Mouse (Mus musculus): ENCODE results near the gene Sirpa.

The Sirpa gene

DNA sequence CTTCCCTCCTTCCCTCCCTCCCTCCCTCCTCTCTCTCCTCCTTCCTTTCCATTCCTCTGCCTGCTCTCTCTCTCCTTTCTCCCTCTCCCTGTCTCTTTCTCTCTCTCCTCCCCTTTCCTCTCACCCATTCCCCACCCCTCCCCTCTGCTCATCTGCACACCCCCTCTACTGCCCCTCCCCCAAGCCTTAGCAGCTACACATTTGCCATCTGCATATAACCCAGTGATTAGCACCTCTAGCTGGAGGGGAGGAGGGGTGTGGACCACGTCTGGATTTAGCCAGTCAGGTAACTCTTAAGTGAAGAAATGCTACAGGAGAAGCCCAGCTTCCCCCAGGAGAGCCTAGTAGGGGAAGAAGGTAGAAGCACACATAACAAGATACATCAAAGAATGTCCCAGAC, 7.7 kb upstream of the Sirpa start:
- DNase-seq (ENCODE audit: low read depth): no peak

DNA sequence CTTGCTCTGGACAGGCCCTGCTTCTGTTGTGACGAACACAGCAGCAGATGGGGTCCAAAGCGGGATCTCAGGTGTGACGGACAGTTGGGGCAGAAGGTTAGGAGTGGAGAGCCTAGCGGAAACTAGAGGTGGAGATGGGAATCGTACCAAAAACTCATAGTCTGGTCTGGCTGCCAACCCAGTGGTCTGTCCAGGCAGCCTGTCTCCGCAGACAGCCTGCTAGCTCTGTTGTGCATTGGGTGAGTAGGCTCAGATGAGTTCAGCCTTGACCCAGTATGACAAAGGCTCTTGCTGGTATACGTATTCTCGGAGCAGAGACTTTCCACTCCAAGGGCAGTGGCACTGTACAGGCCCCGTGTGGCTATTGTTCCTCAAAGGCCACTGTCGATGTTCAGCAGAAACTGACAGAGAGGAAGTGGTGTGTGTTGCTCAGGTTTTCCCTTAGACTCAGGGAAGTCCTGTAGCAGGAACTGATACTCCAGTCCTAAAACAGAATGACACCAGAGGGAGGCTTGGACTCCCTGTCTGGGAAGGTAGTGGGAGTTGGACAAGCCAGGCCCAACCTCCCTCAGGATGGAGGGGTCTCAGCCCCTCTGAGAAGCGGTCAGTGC, 6.6 kb upstream of the Sirpa start:
- no peak for DNase-seq (ENCODE audit: low read depth)

DNA sequence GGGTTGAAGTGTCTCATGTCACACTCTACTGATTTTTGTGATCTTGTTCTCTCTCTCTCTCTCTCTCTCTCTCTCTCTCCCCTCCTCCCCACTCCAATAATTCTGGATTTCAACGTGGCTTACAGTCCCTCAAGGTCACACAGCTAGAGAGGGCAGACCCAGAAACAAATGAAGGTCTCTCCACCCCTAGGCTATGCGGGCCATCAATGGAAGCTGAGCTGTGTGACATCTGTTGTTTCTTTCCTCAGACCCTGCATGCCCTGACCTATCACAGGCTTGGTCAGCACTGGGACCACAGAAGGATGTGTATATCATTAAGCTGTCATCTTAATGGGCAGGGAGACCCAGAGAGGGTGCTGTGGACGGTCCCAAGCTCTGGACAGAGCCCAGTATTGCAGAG, 5.4 kb upstream of the Sirpa start:
- no peak for DNase-seq (ENCODE audit: low read depth)

DNA sequence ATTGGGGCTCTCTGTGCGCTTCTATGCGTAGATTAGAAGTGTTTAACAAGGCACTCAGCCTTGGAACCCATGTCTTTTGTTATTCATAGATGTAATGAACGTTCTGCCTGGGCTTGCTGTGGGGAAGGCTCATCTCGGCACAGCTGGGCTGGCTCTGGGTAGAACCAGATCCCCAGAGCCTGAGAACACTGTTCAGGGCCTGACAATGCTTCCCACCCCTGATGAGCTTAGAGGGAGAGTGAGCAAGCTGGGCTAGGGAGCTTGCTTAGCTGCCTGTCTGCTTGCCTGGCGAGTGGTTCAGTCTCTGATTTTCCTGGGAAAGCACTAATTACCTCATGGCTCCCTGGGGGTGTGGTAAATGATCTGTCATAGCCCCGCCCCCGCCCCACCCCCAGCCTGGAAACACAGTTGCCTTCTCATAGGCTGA, 4.8 kb upstream of the Sirpa start:
- no peak for DNase-seq (ENCODE audit: low read depth)

DNA sequence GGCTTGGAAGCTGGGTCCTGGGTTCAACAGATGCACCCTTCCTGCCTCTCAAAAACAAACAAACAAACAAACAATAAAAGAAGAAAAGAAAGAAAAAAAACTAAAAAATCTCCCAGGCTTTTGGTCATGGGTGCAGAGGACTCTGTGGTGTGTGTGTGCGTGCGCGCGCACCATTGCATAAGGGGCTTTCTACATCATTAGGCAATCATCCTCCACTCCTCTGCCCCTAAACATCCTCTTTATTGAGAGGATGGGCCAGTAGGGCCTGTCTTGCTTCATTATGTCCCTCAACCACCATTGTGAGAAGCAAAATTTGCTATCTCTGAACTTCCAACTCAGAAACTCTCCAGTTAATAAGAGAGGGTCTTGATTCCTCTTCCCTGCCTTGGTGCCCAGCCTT, 738 bp upstream of the Sirpa start:
- no peak for DNase-seq (ENCODE audit: low read depth)

DNA sequence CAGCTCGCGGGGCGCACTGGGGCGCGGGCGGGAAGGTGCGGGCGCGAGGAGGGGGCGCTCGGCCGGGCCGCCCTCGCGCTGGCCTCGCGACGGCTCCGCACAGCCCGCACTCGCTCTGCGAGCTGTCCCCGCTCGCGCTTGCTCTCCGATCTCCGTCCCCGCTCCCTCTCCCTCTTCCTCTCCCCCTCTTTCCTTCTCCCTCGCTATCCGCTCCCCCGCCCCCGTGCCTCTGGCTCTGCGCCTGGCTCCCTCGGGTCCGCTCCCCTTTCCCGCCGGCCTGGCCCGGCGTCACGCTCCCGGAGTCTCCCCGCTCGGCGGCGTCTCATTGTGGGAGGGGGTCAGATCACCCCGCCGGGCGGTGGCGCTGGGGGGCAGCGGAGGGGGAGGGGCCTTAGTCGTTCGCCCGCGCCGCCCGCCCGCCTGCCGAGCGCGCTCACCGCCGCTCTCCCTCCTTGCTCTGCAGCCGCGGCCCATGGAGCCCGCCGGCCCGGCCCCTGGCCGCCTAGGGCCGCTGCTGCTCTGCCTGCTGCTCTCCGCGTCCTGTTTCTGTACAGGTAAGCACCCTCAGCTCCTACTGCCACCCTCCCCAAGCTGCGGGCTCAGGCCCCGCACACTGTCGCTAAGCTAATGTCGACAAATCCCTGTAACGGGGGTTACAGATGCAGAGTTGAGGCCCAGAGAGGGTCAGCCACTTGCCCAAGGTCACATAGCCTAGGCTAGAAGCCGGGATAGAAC, 673 bp downstream of the Sirpa start:
- no peak for DNase-seq (ENCODE audit: low read depth)

DNA sequence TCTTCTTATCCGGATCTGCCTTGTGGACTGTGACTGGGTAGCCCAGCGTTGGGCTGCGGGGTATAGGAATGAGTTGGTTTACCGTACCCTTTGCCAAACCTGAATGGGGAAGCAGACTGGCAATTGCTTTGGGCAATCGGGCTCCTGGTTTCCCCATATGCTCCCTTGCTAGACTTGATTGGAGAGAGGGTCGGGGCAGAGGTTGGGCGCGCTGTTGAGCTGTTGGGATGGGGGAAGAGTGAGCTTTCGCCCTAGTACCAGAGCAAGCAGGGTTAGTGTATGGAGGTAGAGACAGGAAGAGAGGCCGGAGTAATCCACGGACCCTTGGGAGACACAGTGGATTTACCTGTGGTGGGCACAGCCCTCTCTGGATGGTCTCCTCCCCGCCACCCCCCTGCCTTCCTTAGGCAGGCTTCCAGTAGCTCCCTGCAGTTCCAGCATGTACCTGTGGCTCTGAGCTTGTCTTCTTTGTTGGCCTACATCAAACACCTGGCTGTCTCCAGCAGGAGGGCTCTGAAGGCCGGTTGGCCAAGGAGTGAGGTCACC, 1.3 kb downstream of the Sirpa start:
- no peak for DNase-seq (ENCODE audit: low read depth)

DNA sequence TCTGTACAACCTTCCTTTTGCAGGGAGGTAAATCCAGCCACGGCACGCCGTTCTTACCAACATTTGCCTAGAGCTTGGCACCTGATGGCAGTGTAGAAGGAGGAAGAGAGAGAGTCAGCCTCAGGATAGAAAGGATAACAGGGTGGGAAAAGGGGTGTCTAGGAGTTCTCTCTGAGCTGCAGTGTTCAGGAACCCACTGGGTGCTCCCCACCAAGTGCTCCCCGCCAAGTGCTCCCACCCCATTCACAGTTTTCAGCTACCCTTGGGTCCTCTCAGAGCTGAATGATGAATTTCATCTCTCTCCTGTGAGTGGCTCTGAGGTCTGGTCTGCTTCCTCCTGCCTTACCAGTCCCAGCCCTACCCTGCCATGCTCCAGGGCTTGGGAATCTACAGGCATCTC, 1.9 kb downstream of the Sirpa start:
- no peak for DNase-seq (ENCODE audit: low read depth)

DNA sequence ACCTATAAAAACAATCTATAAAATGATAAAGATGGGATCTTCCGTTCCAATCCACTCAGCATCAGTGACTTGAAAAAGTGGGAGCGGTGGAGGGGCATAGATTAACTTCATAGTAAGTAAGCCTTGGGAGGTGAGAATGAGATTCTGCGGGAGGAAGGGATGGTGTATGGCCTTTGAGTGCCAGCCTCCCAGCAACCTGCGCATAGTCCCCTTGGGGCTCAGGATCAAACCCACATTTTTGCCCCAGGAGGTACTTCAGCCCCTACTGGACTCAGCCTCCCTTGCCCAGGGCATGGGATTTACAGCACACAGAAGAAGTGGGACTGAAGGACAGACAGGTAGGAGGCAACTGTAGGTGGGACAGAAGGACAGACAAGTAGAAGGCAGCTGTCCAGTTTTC, 2.6 kb downstream of the Sirpa start:
- no peak for DNase-seq (ENCODE audit: low read depth)

DNA sequence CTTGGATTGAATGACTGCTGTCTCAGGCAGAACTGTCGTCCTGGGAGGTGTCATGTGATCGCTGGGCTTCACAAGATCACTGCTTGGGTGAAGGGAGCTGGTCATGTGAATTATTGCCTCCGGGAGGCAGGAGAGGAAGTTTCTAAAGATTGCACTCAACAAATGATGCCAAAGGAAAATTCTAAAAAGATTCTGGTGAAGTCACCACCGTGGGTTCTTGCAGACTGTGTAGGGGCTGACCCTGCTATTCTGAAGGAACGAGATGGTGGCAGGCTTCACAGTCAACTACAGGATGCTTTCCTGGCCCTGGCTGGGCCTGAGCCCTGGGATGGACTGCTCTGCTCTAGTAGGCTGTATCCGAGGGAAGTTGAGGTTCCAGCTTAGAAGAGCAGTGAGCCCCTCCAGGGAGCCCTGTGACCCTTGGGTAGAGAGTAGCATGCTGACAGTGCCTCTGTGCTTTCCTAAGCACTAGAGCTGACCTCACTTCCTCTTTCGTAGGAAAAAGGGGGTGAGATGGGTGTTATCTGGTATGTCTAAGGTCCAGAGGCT, 3.1 kb downstream of the Sirpa start:
- DNase-seq (ENCODE audit: low read depth): peak; percentile 8

DNA sequence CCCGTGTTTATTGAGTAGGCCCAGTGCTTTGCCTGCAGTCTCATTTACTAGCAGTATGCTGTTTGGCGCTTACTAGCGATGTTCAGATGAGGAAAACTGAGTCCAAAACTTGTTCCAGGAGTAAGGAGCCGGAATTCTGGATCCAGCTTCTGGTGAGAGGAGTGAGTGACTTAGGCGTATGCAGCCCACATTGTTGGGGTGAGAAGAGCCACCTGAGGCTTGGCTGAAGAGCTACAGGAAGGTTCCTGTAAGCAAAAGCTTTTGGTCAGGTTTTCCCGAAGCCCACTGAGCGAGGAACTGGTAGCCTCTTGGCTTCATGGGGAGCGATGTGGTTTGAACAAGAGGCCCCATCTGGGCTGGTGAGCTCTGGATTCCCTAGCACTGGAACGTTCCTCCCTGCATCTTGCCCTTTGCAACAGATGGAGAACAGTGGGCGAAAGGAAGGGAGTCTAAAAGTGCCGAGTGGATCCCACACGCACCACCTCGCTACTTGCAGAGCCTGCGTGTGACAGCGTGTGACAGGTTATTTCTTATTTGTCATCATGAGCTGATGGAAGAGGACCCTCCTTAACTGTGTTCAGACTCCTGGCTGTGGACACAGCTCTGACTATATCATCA, 4.0 kb downstream of the Sirpa start:
- DNase-seq (ENCODE audit: low read depth): no peak

DNA sequence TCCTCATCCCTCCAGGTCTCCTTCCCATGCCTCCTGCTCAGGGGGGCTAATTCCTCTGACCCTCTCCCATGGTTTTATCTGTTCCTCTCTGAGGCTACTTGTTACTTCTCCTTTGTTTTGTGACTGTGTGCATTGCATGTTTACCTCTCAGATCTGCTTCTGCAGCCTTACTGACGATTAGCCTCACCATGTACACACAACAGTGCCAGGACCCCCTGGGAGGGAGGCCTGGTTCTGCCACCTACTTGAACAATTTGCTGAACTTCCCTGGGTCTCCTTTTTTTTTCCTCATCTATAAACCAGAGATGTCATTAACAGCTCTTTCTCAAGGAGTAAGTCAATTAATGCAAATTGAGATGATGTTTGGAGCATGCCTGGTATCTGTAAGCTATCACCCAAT, 4.9 kb downstream of the Sirpa start:
- DNase-seq (ENCODE audit: low read depth): no peak

DNA sequence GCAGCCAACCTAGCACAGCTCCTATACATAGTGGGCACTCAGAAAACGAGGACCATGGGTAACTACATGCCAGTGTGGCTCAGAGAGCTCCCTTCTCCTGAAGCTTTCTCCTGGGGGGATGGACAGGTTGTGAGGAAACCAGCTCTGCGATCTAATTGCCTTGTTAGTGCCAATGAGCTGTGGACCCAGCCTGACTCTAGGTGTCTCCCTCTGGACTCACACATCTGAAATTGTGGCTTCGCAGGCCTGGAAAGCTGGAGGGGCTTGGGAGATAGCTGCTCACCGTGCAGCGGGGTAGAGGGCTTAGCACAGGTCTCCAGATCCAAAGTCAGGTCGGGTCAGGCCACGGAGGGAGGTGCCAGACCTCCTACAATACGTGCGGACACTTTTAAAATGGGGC, 5.5 kb downstream of the Sirpa start:
- no peak for DNase-seq (ENCODE audit: low read depth)

DNA sequence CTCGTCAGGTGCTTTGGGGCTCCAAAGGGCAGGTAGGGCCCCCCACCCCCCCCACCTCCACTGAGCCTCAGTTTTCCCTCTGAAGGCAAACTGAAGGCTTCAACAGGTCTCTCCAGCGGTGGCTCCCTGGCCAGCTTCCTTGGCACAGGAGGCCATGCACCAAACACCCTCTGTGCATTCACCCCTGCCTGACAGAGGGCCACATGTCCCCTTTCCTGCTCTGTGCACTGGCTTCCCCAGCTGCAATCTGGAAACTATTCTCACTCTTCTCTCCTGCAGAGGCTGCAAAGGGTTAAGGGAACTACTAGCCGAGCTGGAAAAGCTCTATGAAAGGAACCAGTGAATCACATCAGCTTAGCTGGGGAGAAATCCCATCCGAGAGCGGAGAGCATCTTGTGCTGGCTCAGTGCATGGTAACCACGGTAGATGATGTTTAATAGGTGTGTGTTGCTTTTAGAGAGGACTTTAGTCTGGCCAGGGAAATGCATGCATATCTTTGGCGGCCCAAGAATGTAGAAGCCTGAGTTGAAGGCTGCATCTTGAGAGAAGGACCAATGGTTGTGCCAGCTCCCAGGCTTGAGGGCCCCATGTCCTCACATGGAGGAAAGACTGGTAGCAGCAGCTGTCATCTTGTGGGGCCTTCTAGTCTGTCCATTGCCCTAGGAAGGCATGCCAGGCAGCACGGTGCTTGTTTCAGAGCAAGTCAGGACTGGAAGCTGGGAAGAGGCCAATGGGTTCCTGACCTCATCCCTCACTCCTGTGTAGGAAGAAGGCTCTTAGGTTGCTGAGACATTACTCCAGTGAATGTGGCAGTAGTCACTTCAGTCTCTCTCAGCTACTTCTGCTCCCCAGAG, 6.8 kb downstream of the Sirpa start:
- no peak for DNase-seq (ENCODE audit: low read depth)

DNA sequence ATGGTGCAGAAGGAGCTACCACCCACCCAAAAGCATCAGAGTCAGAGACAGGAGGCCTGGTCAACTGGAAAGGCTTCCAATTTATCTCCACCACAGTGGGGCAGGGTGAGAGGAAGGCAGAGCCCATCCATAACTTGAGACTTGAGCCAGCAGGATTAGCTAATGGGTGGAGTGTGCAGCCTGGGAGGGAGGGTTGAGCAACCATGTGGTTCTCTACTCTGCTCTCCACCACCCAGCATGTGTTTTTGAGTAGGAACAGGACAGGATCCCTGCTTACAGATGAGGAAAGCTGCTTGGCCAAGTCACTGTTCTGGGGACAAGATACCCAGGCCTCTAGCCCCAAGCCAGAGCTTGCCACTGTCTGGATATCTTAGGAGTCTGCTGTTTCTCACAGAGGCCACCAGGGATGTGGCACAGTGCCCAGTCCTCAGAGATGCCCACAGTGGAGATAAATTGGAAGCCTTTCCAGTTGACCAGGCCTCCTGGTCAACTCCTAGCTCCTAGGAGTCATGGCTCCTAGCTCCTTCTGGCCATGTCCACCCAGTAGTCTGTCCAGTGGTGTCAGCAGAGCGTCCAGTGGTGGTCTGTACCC, 8.5 kb downstream of the Sirpa start:
- no peak for DNase-seq (ENCODE audit: low read depth)

DNA sequence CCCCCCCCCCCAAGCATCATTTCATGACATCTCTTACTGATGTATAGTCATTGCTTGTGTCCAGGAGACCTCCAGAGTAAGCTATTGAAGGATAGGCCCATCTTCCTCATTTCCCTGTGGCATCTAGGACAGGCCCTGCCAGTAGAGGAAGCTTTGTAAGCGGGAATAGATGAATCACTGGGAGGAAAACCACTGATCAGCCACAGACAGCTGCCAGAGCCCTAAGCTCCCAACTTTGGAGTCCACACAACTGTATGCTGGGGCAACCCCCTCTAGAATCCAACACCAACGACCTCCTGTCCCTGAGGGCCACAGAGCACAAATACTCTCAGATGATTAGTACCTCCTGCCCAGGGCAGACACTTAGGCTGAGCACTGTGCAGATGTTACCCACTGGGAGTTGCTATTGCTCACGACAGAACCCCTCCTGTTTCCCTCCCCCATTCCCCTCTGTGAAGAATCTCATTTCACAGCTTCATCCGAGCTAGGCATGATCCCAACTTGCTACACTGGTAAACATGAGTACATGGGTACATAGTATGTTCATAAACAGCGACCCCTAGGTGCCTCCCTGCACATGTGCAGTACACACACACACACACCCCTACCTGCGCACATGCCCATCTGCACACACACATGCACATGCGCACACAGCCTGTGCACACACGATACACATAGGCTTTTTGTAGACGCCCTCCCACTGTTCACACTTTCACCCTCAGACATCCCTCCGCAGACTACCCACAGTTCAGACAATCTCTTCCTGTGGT, 9.4 kb downstream of the Sirpa start:
- DNase-seq (ENCODE audit: low read depth): no peak

DNA sequence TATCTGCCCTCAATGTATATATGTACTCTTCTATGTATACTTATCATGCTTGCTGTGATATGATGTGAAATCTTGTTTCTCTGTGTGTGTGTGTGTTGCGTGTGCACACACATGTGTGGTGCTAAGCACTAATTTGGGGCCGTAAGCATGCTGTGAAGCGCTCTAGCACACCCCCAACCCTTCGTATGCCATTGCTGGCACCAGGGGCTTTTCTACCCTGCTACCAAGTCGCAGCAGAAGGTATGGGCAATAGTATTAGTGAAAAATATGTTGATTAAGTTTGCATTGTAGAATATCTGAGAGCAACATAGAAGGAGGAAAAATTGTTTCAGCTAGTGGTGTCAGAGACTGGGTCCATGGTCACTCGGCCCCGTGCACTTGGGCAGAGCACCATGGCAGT, 10.2 kb downstream of the Sirpa start:
- DNase-seq (ENCODE audit: low read depth): no peak

DNA sequence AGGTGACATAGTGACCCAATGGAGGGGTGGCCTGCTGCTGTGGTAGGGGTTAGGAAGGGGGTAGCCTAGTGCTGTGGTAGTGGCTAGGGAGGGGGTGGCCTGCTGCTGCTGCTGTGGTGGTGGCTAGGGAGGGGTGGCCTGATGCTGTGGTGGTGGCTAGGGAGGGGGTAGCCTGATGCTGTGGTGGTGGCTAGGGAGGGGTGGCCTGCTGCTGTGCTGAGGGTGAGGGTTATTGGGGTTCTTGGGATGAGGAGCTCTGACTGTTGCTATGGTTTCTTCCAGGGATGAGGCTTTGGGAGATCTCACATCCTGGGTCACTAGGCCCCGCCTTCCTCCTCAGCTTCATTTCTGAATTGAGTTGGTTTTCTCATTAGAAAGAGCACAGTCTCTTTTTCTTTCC, 10.9 kb downstream of the Sirpa start:
- DNase-seq (ENCODE audit: low read depth): no peak

DNA sequence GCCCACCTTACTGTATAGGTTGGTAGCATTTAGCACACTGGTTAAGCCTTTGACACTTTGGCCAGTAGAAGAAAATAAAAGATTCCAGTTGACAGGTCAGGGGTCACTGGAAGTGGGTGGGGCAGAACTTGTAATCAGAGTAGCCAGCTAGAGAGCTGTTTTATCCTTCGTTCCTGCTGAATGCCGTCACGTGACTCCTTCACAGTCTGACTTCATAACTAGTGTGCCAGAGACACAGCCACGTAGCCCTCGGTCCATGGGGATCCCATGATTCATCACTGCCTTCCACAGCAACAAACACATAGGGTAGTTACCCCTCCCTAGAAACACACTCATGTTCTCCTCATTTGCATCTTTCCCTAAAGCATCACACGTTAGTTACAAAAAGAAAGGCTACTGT, 11.4 kb downstream of the Sirpa start:
- no peak for DNase-seq (ENCODE audit: low read depth)

DNA sequence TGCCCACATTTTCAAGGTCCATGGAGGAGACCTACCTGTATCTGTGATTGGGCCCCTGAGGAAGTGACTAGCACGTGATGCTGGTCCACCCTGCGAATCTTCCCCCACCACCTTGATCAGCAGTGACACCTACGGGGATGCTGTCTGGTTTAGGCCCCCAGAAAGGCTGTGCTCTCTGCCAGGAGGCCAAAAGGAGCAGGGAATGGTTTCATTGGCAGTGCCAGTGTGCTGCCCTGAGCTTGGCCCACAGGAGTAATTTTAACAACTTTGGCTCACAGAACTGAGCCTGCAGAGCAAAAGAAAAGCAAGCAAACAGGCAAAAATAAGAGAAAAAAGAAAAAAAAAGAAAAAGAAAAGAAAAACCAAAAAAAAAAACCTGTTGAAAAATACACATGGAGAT, 13.2 kb downstream of the Sirpa start:
- no peak for DNase-seq (ENCODE audit: low read depth)

DNA sequence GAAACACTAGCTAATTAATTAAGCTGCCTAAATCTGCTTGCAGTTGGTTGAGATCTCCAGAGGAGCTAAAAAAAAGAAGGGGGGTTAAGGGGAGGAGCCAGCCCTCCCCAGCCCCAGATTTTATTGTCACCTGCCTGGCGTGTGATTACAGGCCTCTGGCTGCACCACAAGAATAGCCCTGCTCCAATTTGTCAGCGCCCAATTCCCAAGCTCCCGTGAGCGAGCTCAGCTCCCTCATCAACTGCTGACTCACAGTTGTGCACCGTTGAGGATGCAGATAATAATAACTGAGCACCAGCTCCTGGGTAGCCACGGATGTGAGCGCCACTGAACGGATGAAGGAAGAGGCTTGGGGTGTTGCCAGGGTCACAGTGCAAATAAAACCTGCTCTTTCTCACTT, 13.6 kb downstream of the Sirpa start:
- DNase-seq (ENCODE audit: low read depth): no peak
